Mouse (Mus musculus): Measurements from ENCODE around the gene Ccsap.

The Ccsap gene

GRCm38 (mm10) chr8:123823532-123824123 lies 36.4 kb downstream of the Ccsap start:
- ChIA-PET POLR2A (interaction anchor here in 3 of 4 experiments (0.6 to 2.2 kb wide), 15 partner anchors 8 to 1957 kb away, joined by 3 to 6 read pairs (median 3); partner anchors contain the start of gene Rab4a (in 1 of the 3)), CTCF (interaction anchor here in 3 of 4 experiments (0.8 to 6.3 kb wide), 10 partner anchors 9 to 179 kb away, joined by 3 to 40 read pairs (median 6); no protein-coding TSS in a partner anchor)

- CTCF ChIA-PET: interaction anchor here in 3 of 4 experiments (0.6 to 6.3 kb wide), 12 partner anchors 10 to 179 kb away, joined by 3 to 40 read pairs (median 5); no protein-coding TSS in a partner anchor
- POLR2A ChIA-PET: interaction anchor here in 3 of 4 experiments (0.6 to 2.2 kb wide), 12 partner anchors 8 to 1956 kb away, joined by 3 to 6 read pairs (median 3); no protein-coding TSS in a partner anchor
These were observed 36.9 kb downstream of the Ccsap start for GRCm38 (mm10) chr8:123823111-123823510.

DNA sequence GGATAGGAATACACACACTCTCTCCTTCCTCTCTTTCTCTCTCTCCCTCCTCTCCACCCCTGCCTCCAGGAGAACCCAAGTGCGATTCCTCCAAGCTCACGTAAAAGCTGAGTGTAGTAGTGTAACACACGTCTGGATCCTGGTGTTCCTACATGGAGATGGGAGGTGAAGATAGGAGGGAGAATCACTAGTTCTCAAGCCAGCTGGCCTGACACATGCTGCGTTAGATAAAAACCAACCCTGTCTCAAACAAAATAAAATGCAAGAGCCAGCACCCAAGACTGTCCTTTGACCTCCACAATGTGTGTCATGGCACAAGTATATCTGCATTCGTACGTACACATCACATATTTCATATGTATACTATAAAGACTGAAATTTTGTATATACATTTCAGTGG lies 39.2 kb downstream of the Ccsap start:
- POLR2A ChIA-PET: no interaction called here

DNA sequence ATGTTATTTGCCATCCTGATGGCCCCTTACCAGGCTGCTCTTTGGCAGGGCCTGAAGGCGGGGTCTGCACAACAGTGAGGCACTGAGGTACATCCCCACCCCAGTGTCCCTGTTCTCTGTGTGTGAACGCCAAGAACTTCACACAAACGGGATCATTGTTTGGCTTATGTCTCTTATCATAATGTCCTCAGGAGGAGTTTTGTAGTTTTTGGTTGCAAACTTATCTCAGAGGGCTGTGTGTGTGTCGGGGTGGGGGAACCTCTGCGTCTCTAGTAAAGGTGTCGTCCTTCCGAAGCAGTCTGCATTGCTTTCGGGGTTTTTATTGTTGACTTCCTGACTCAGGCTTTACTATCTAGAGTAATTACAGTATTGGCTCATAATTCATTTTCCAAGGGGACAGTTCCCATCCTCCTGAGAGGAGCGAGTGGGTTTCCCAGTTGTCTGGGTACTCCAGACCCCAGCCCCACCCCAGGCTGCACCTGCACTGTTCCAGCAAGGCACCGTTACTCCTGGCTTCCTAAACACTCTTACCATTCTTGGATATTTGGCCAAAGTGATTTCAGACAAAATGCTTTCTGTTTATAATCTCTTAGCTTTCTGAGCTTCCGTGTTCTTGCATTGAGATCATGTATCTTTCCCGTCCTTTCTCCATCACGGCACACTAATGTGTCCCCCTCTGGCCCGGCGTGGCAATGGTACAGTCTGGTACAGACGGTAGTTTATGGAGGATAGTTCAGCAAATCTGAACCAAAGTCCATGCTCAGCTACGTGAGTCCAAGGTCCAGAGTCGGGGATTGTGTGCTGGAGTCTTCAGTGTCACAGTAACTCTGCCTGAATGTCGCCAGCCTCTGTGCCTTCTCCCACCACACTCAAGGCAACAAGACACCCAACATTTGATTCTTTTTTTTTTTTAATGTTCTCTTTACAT lies 40.1 kb downstream of the Ccsap start:
- CTCF ChIA-PET: no interaction called here
- POLR2A ChIA-PET: interaction anchor here in 1 of 4 experiments (0.6 to 0.7 kb wide), 2 partner anchors 12 to 65 kb away, joined by 3 read pairs; no protein-coding TSS in a partner anchor

More for the DNA sequence above, 39.2 kb downstream of the Ccsap start:
- CTCF ChIA-PET: no interaction called here

GRCm38 (mm10) chr8:123817747-123818146 lies 42.3 kb downstream of the Ccsap start:
- POLR2A ChIA-PET: interaction anchor here in 2 of 4 experiments (0.9 to 2.2 kb wide), 6 partner anchors 8 to 29 kb away, joined by 4 to 16 read pairs (median 6); no protein-coding TSS in a partner anchor
- CTCF ChIA-PET: interaction anchor here (0.8 to 2.0 kb wide), 9 partner anchors 8 to 228 kb away, joined by 3 to 7 read pairs (median 4); partner anchors contain the start of gene Rab4a (in 1 of the 4)

GRCm38 (mm10) chr8:123816939-123817338 lies 43.1 kb downstream of the Ccsap start:
- POLR2A ChIA-PET: interaction anchor here in 2 of 4 experiments (0.7 to 2.2 kb wide), 9 partner anchors 7 to 186 kb away, joined by 3 to 16 read pairs (median 5); no protein-coding TSS in a partner anchor
- CTCF ChIA-PET: interaction anchor here (0.7 to 2.0 kb wide), 10 partner anchors 8 to 468 kb away, joined by 3 to 7 read pairs (median 4); partner anchors contain the start of gene Rab4a (in 1 of the 4)

DNA sequence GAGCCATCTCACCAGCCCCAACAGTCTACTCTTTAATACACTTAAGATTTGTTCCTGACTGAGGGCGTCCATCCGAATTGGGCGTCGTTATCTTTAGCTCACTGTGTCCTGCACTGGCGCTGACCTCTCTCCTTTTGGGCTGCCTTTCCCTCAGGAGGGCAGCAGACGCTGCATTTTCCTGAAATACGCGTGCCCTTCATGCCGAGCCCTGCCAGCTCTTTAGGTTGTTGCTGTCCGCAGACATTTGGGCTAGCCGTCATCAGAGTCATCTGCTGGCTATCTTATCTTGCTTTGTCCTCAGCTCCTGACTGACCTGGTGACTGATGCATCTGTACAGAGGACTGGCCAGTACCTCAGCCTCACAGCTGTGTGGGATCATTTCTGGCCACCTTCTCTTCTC lies 44.7 kb downstream of the Ccsap start:
- ChIA-PET CTCF (interaction anchor here in 2 of 4 experiments (1.3 to 1.4 kb wide), 3 partner anchors 17 to 188 kb away, joined by 3 to 5 read pairs (median 4); no protein-coding TSS in a partner anchor), POLR2A (interaction anchor here in 3 of 4 experiments (0.6 to 1.4 kb wide), 5 partner anchors 11 to 210 kb away, joined by 3 to 4 read pairs (median 4); no protein-coding TSS in a partner anchor)

GRCm38 (mm10) chr8:123813892-123814266 lies 46.1 kb downstream of the Ccsap start:
- CTCF ChIA-PET: interaction anchor here in 2 of 4 experiments (0.6 to 1.2 kb wide), 2 partner anchors 12 to 47 kb away, joined by 3 to 7 read pairs; no protein-coding TSS in a partner anchor
- POLR2A ChIA-PET: interaction anchor here in 1 of 4 experiments (0.6 kb wide), 2 partner anchors 12 to 175 kb away, joined by 3 read pairs; no protein-coding TSS in a partner anchor

GRCm38 (mm10) chr8:123813173-123813891 lies 46.7 kb downstream of the Ccsap start:
- ChIA-PET POLR2A (interaction anchor here in 1 of 4 experiments (0.6 kb wide), 2 partner anchors 13 to 175 kb away, joined by 3 read pairs; no protein-coding TSS in a partner anchor), CTCF (interaction anchor here in 1 of 4 experiments (1.2 kb wide), 1 partner anchor 12 kb away, joined by 3 read pairs; no protein-coding TSS in a partner anchor)

GRCm38 (mm10) chr8:123812227-123812626 lies 47.8 kb downstream of the Ccsap start:
- POLR2A ChIA-PET: interaction anchor here in 1 of 4 experiments (1.6 kb wide), 1 partner anchor 11 kb away, joined by 4 read pairs; no protein-coding TSS in a partner anchor
- CTCF ChIA-PET: interaction anchor here in 1 of 4 experiments (0.6 kb wide), 1 partner anchor 600 kb away, joined by 3 read pairs; the partner anchor contains the start of genes Chmp1a and Spata33

DNA sequence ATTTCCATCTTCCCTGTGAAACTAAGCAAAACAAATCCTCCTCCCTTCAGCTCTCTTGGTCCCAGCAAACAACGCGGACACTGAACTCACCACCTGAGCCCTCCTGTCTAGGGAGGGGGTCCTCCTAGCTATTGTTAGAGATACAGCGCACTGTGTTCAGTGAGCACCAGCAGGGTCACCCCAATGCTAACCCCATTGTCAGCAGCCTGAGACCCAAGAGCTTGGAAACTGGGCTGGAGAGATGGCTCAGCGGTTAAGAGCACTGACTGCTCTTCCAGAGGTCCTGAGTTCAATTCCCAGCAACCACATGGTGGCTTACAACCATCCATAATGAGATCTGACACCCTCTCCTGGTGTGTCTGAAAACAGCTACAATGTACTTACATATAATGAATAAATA lies 50.7 kb downstream of the Ccsap start:
- ChIA-PET CTCF (interaction anchor here (0.5 to 1.8 kb wide), 11 partner anchors 8 to 1708 kb away, joined by 3 to 7 read pairs (median 3); no protein-coding TSS in a partner anchor), POLR2A (interaction anchor here in 2 of 4 experiments (0.6 to 2.7 kb wide), 12 partner anchors 8 to 206 kb away, joined by 3 to 16 read pairs (median 4); no protein-coding TSS in a partner anchor)

DNA sequence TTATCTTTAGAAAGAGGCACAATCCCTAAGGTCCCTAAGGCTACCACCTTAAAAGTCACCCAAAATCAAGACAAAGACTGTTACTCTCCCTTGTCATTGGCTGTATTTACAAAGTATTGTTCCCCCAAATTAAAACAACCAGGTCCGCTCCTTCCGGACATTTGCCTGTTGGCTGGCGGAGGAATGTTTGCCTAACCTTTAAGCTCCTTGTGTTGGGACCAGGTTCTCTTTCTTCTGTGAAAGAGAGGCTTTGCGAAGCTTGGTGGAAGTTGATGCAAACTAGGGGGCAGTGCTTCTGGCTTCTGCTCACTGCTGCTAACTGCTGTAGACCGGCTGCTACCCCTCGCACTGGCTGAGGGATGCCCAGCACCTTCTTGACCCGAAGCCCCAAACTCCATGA lies 51.3 kb downstream of the Ccsap start:
- ChIA-PET POLR2A (interaction anchor here in 2 of 4 experiments (0.6 to 2.7 kb wide), 6 partner anchors 9 to 207 kb away, joined by 3 to 16 read pairs (median 4); no protein-coding TSS in a partner anchor), CTCF (interaction anchor here in 3 of 4 experiments (0.6 to 1.8 kb wide), 6 partner anchors 9 to 142 kb away, joined by 3 to 7 read pairs (median 4); no protein-coding TSS in a partner anchor)

GRCm38 (mm10) chr8:123807852-123808573 lies 52.0 kb downstream of the Ccsap start:
- ChIA-PET CTCF (interaction anchor here in 2 of 4 experiments (0.6 to 1.8 kb wide), 6 partner anchors 9 to 180 kb away, joined by 3 to 7 read pairs (median 4); no protein-coding TSS in a partner anchor), POLR2A (interaction anchor here in 2 of 4 experiments (0.8 to 2.7 kb wide), 10 partner anchors 10 to 142 kb away, joined by 3 to 16 read pairs (median 3); no protein-coding TSS in a partner anchor)

DNA sequence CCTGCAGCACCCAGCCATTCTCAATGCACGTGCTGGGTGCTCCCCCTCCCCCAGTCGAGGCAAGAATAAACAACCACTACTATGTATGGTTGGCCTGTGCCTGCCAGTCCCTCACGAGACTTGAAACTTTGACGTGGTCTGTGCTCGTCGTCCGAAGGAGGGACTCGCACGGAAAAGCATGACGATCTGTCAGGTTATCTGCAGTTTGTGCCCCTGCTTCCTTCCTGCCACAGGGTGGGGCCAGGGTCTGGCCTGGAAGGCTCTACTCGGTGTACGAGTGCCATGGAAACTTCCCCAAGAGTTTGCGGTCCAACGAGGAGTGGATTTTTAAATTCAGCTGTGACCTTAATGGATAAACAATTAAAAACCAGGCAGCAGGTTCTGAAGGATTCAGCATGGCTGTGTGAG lies 53.0 kb downstream of the Ccsap start:
- ChIA-PET POLR2A (interaction anchor here in 2 of 4 experiments (0.8 to 2.7 kb wide), 7 partner anchors 11 to 52 kb away, joined by 3 to 16 read pairs (median 3); no protein-coding TSS in a partner anchor), CTCF (interaction anchor here in 1 of 4 experiments (1.7 kb wide), 1 partner anchor 17 kb away, joined by 7 read pairs; no protein-coding TSS in a partner anchor)

DNA sequence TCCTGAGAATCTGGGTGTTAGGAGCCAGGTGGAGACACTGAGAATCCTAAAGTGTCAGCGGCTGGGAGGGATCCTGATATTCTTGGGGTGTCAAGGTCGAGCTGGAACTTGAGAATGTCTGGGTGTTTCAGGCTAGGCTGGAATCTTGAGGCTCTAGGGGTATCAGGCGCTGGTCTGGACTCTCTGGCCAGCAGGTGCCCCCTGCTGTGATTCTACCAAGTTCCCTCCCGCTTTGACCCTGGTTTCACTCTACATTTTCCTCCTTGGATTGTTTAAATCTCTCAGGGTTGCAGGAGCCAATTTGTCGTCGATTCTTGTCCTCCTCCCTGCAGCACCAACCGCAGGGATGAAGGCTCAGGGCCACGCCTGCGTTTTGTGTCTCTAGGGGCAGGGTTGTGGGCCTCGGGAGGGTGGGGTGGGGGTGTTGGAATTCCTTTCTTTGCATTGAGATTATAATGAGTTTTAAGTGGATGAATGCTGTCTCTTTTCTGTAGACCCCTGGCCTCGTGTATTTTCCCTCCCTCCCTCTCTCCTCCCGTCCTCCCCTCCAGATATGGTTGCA lies 53.6 kb downstream of the Ccsap start:
- POLR2A ChIA-PET: interaction anchor here in 2 of 4 experiments (0.9 to 1.9 kb wide), 4 partner anchors 9 to 52 kb away, joined by 3 to 4 read pairs (median 4); no protein-coding TSS in a partner anchor
- CTCF ChIA-PET: interaction anchor here in 1 of 4 experiments (0.8 kb wide), 1 partner anchor 11 kb away, joined by 3 read pairs; no protein-coding TSS in a partner anchor

All from embryonic stem cell, embryonic (primary cell).